Mouse (Mus musculus): Measurements from ENCODE around the gene Tmem100.

Tmem100 gene

GRCm38 (mm10) chr11:90029841-90030398 lies at the start of gene Tmem100:
Gene Tmem100 (plus strand): TSS chr11:90030348.
- DNase-seq = no peak

GRCm38 (mm10) chr11:89982918-89983317 lies 47.2 kb upstream of the Tmem100 start:
- no peak for DNase-seq

GRCm38 (mm10) chr11:89984436-89984835 lies 45.7 kb upstream of the Tmem100 start:
- no peak for DNase-seq

GRCm38 (mm10) chr11:89985200-89986187 lies 44.7 kb upstream of the Tmem100 start:
- DNase-seq = no peak

GRCm38 (mm10) chr11:89986516-89986915 lies 43.6 kb upstream of the Tmem100 start:
- no peak for DNase-seq

- DNase-seq = no peak
These were observed 41.1 kb upstream of the Tmem100 start for GRCm38 (mm10) chr11:89988936-89989589.

- DNase-seq = no peak
These were observed 38.5 kb upstream of the Tmem100 start for GRCm38 (mm10) chr11:89991661-89992060.

- DNase-seq = no peak
These were observed 35.4 kb upstream of the Tmem100 start for GRCm38 (mm10) chr11:89994706-89995105.

GRCm38 (mm10) chr11:89995596-89995995 lies 34.6 kb upstream of the Tmem100 start:
- DNase-seq = no peak

- no peak for DNase-seq
These were observed 33.7 kb upstream of the Tmem100 start for GRCm38 (mm10) chr11:89996406-89996805.

- DNase-seq = no peak
These were observed 33.3 kb upstream of the Tmem100 start for GRCm38 (mm10) chr11:89996856-89997255.

GRCm38 (mm10) chr11:89998996-89999770 lies 31.0 kb upstream of the Tmem100 start:
- no peak for DNase-seq

GRCm38 (mm10) chr11:90000666-90001065 lies 29.5 kb upstream of the Tmem100 start:
- no peak for DNase-seq

- DNase-seq = no peak
These were observed 28.5 kb upstream of the Tmem100 start for GRCm38 (mm10) chr11:90001396-90002230.

GRCm38 (mm10) chr11:90002231-90002986 lies 27.7 kb upstream of the Tmem100 start, which contains the start of gene Pctp:
Gene Pctp (minus strand): TSS chr11:90002894.
- DNase-seq = peak; percentile 89

GRCm38 (mm10) chr11:90002987-90003348 lies 27.2 kb upstream of the Tmem100 start:
- DNase-seq = no peak

GRCm38 (mm10) chr11:90003386-90003785 lies 26.8 kb upstream of the Tmem100 start:
- DNase-seq = no peak

- no peak for DNase-seq
These were observed 24.0 kb upstream of the Tmem100 start for GRCm38 (mm10) chr11:90006111-90006510.

- no peak for DNase-seq
These were observed 22.2 kb upstream of the Tmem100 start for GRCm38 (mm10) chr11:90007791-90008531.

GRCm38 (mm10) chr11:90013657-90014056 lies 16.5 kb upstream of the Tmem100 start:
- DNase-seq = no peak
